Mouse (Mus musculus) liver, adult 2 months (tissue): ENCODE data around the gene Aldoc. TPM values are rescaled to one million over a fixed set of nuclear protein-coding genes. Genes with fewer than 3 reads are reported as not detected.

Experiments used
- DNase-seq: peaks from one replicate; pipeline ENCODE4 v3.0.0-alpha.2; 2011; ENCODE audit warnings: low read depth, low spot score; ENCODE audit errors: extremely low read depth
- H3K27ac ChIP-seq: fragments of 200-500 bp; replicated peaks from 2 replicates; pipeline ENCODE4 v1.5.1; 2012; ENCODE audit warnings: low read depth, mild to moderate bottlenecking, control low read depth, inconsistent platforms, low read length; ENCODE audit not compliant: insufficient read depth
- H3K27me3 ChIP-seq: fragments of 200-500 bp; 2 replicates; pipeline ENCODE4 v1.6.1; 2012; ENCODE audit warnings: mild to moderate bottlenecking, moderate library complexity, low read length, inconsistent platforms; ENCODE audit not compliant: control insufficient read depth, insufficient read depth
- H3K36me3 ChIP-seq: fragments of 200-500 bp; 2 replicates; pipeline ENCODE4 v1.6.1; 2012; ENCODE audit warnings: low read length, inconsistent platforms; ENCODE audit not compliant: control insufficient read depth, insufficient read depth
- H3K4me1 ChIP-seq: fragments of 200-500 bp; 2 replicates; pipeline ENCODE4 v1.6.1; 2011; ENCODE audit warnings: low read length; ENCODE audit not compliant: control insufficient read depth, insufficient read depth
- H3K4me3 ChIP-seq: fragments of 200-500 bp; 2 replicates; pipeline ENCODE4 v1.5.1; 2011; ENCODE audit warnings: low read depth, mild to moderate bottlenecking, control low read depth, low read length, moderate library complexity; ENCODE audit not compliant: insufficient read depth
- H3K79me2 ChIP-seq: fragments of 200-500 bp; 2 replicates; pipeline ENCODE4 v1.6.1; 2012; ENCODE audit warnings: inconsistent platforms, mild to moderate bottlenecking, low read length, moderate library complexity; ENCODE audit not compliant: control insufficient read depth, insufficient read depth
- H3K9ac ChIP-seq: fragments of 200-500 bp; 2 replicates; pipeline ENCODE4 v1.6.1; 2012; ENCODE audit warnings: low read depth, mild to moderate bottlenecking, control low read depth, inconsistent platforms, low read length
- CTCF ChIP-seq: fragments of 200-500 bp; IDR thresholded peaks from 2 replicates; pipeline ENCODE4 v1.5.1; 2011; ENCODE audit warnings: low read depth, low read length, control low read depth
- POLR2A ChIP-seq: fragments of 200-500 bp; IDR thresholded peaks from 2 replicates; pipeline ENCODE4 v1.6.1; 2011; ENCODE audit warnings: low read length, control low read depth; ENCODE audit not compliant: insufficient read depth; ENCODE audit errors: extremely low read depth
- WGBS: fragments of 180-500 bp; shearing (Covaris S2); methylation state at CpG from one replicate; pipeline ENCODE4 v1.1.7; 2018; 5-methylcytosine and 5-hydroxymethylcytosine counted together
- polyA plus RNA-seq: library from polyadenylated mRNA; depleted of rRNA; stranded (reverse); fragments of >200 nt; gene quantifications from 2 replicates; pipeline ENCODE4 v1.2.3, GENCODE M21; 2012
- total RNA-seq: library from RNA; depleted of rRNA; stranded (reverse); fragments of >200 nt; gene quantifications from 2 replicates; pipeline ENCODE4 v1.2.3, GENCODE M21; 2014

The Aldoc gene
- total and polyA plus RNA-seq, 2 experiments, result 16.9 to 19.1 TPM

DNA sequence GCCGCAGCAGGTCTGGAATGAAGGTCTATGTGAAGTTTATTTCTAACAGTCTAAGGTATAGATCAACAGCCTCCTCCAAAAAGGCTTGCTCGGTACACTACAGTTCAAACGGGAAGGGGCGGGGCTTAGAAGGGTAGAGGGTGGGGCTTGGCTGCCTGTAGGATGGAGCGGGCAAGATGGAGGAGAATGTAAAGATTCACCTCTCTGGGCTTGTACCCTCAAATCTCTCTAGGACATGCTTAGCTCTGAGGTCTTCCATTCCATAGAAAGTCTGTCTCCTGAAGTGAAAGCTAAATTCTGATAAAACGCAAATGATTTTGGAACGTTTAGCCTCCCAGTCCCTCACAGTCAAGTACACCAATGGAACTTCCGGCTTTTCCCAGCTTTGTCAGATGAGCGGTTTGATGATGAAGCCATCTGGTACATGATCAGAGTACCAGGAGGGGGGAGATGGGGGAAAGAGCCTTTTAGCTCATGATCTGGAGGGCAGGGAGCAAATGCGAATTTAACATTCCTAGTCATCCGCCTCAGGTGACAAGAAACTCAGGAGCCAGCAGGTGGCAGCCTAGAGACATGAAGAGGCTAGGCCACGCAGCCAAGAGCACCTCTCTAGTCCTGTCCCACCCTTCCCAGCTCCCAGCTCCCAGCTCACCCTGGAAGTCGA is 37.5 kb downstream of the Aldoc start:
- H3K9ac ChIP-seq, result no peak overlapping the region
- no peaks in the 10 kb centered on the region for H3K4me1 ChIP-seq
- no peak overlapping the region for H3K27ac ChIP-seq
- H3K36me3 ChIP-seq, result no peaks in the 10 kb centered on the region
- 13% methylated on average over 13 of the region's 13 CpGs for WGBS
- no peaks in the 10 kb centered on the region for H3K27me3 ChIP-seq
- no peaks in the 10 kb centered on the region for H3K79me2 ChIP-seq
- peak overlapping the region; percentile 4; the same call in 1 of the 2 replicates for H3K4me3 ChIP-seq
- DNase-seq, result peak; percentile 56
- TF ChIP-seq CTCF (peak; percentile 86), POLR2A (no peak)

- WGBS, result 71% methylated on average over 2 of the region's 2 CpGs
- no peak overlapping the region for H3K9ac ChIP-seq
- H3K4me3 ChIP-seq, result no peak overlapping the region
Measured at GRCm38 (mm10) chr11:78360789-78361131, 38.0 kb downstream of the Aldoc start.

GRCm38 (mm10) chr11:78363309-78364007 is 40.7 kb downstream of the Aldoc start:
- H3K4me1 ChIP-seq, result no peaks in the 10 kb centered on the region
- no peaks in the 10 kb centered on the region for H3K36me3 ChIP-seq
- H3K79me2 ChIP-seq, result no peaks in the 10 kb centered on the region
- TF ChIP-seq POLR2A (no peak), CTCF (no peak)
- H3K27ac ChIP-seq, result no peak overlapping the region
- H3K9ac ChIP-seq, result no peak overlapping the region
- WGBS, result 84% methylated on average over 13 of the region's 13 CpGs
- H3K4me3 ChIP-seq, result no peak overlapping the region
- no peaks in the 10 kb centered on the region for H3K27me3 ChIP-seq
- DNase-seq, result no peak

More at GRCm38 (mm10) chr11:78360789-78361131, 38.0 kb downstream of the Aldoc start:
- Histone ChIP-seq H3K27ac (no peak overlapping the region), H3K36me3 (no peaks in the 10 kb centered on the region), H3K4me1 (no peaks in the 10 kb centered on the region), H3K79me2 (no peaks in the 10 kb centered on the region), H3K27me3 (no peaks in the 10 kb centered on the region)
- no peak for DNase-seq
- no peak for TF ChIP-seq POLR2A
- no peak for TF ChIP-seq CTCF

DNA sequence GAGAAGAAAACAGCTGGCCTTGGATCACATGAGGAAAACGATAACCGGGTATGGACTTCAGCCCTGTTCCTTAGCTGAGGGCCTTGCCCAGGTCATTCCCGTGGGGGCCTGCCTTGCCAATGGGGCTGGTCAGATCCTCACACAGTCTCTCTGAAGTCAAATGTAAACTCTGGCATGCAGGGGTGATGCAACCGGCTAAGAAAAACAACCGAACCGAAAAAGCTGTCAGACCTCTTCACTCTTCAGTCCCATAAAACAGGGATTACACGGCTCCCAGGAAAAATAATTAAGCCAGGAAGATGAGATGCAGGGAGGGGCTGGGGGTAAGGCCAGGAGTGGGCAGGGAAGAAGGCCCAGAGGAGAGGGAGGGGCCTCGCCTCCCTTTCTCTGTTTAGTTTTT is 41.3 kb downstream of the Aldoc start:
- Histone ChIP-seq H3K4me1 (no peaks in the 10 kb centered on the region), H3K79me2 (no peaks in the 10 kb centered on the region), H3K27ac (no peak overlapping the region), H3K4me3 (no peak overlapping the region), H3K27me3 (no peaks in the 10 kb centered on the region), H3K36me3 (no peaks in the 10 kb centered on the region), H3K9ac (no peak overlapping the region)
- DNase-seq, result no peak
- 26% methylated on average over 8 of the region's 8 CpGs for WGBS
- TF ChIP-seq CTCF (no peak), POLR2A (no peak)

DNA sequence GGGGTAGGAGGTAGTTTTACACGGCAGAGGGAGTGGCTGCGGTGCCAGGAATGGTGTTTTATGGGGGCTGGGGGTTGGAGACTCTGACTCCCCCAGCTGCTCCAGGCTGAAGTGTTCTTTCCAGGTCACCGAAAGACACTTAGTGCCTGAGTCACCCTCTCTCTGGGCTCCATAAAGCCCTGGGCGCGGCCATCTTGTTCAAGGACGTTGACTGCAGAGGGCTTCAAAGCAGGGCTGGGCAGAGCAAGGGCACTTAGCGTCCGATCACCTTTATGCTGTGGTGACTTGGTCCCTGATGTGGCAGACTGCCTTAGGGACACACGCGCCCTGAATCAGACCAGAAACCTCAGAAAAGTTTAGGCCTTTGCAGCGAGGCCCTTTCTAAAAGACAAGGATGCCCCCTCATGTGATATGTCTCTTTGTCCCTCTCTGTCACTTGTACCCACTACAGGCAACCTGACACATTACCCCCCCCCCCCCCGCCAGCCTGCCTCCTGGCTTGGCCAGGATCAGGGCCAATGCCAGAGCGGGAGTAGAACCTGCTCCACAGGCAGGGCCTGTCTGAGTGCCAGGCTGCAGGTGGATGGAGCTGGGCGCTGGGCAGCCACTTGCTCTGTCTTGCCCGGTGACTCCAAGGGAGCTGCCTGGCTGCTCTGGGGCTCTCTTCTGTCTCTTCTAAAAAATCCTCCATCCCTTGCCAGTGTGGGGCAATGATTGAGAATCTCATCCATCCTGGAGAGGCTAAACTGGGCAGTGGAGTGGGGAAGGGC is 44.9 kb downstream of the Aldoc start:
- H3K4me3 ChIP-seq, result no peak overlapping the region
- H3K9ac ChIP-seq, result no peak overlapping the region
- 96% methylated on average over 15 of the region's 15 CpGs for WGBS
- no peak for TF ChIP-seq CTCF
- no peak for TF ChIP-seq POLR2A
- H3K36me3 ChIP-seq, result no peaks in the 10 kb centered on the region
- no peak overlapping the region for H3K27ac ChIP-seq
- DNase-seq, result no peak
- H3K27me3 ChIP-seq, result no peaks in the 10 kb centered on the region
- H3K4me1 ChIP-seq, result no peaks in the 10 kb centered on the region
- H3K79me2 ChIP-seq, result no peaks in the 10 kb centered on the region

DNA sequence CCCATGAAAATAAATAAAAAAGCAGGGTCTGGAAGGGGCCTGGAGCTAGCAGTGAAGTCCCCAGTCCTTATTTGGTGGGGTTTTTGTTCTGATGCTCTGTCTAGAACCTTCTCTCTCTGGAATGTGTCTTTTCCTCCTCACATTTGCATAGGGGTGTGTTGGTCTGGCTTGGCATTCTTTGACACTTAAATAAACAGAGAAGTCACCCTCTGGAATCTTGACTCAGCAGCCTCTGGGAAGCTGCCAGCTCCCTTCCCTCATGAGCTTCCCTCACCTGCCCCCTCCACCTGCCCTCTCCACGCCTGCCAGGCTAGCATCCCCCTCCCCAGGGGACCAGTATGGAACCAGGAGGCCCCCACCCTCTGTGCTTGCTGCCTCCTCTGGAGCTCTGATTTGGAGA is 47.6 kb downstream of the Aldoc start:
- no peaks in the 10 kb centered on the region for H3K79me2 ChIP-seq
- TF ChIP-seq CTCF, result no peak
- TF ChIP-seq POLR2A, result no peak
- H3K27ac ChIP-seq, result no peak overlapping the region
- H3K27me3 ChIP-seq, result no peaks in the 10 kb centered on the region
- H3K9ac ChIP-seq, result no peak overlapping the region
- H3K4me1 ChIP-seq, result 0 out of 2 replicates have a peak, but pooled peaks cover 3% of the 10 kb centered on the region
- no peak overlapping the region for H3K4me3 ChIP-seq
- WGBS, result 53% methylated on average over 1 of the region's 1 CpGs
- DNase-seq, result no peak
- H3K36me3 ChIP-seq, result no peaks in the 10 kb centered on the region
